Mouse (Mus musculus): ENCODE measurements around the gene Tlcd1. TPM values are rescaled to one million over a fixed set of nuclear protein-coding genes. Genes with fewer than 3 reads are reported as not detected.
A peak's percentile ranks its signal among the peaks of the same experiment; 100 is the strongest.
"Not testable (repeated sequence)": the region's sequence is repeated elsewhere in the genome, so short reads cannot be mapped to it uniquely, and the experiment has no call there.

The Tlcd1 gene
- 10 to 100 TPM; 41.5 to 88.1 TPM for total RNA-seq (2021)
- long read RNA-seq, experiment 1, transcript Tlcd1-205 (3 exons, 408 nt): minor isoform, 5 of 126 reads
- long read RNA-seq, experiment 1, transcript Tlcd1-203 (3 exons, 714 nt): minor isoform, 9 of 126 reads
- long read RNA-seq, experiment 1, transcript Tlcd1-201 (4 exons, 2,700 nt): minor isoform, 6 of 126 reads
- long read RNA-seq, experiment 1, transcript Tlcd1-204 (4 exons, 1,412 nt): major isoform, 99 of 126 reads
- long read RNA-seq, experiment 1, partial matches to known transcripts: 1 of 126 reads
- long read RNA-seq, experiment 1, other reads (novel, unspliced or antisense): 6 of 126 reads
- long read RNA-seq, experiment 2, transcript Tlcd1-204 (4 exons, 1,412 nt): major isoform, 21 of 32 reads
- long read RNA-seq, experiment 2, partial matches to known transcripts: 0 of 32 reads
- long read RNA-seq, experiment 2, other reads (novel, unspliced or antisense): 5 of 32 reads

GRCm38 (mm10) chr11:78176402-78176862, at the start of gene Tlcd1, which contains the start of gene Nek8:
Tlcd1 (plus strand) TSS chr11:78176711.
Nek8 (minus strand) TSS chr11:78176675.
- DNase-seq: peak; percentile 95 to 97

- no peak for DNase-seq
Measured at GRCm38 (mm10) chr11:78126739-78127138, 49.8 kb upstream of the Tlcd1 start.

GRCm38 (mm10) chr11:78129458-78129857, 47.1 kb upstream of the Tlcd1 start:
- no peak for DNase-seq

GRCm38 (mm10) chr11:78133915-78134314, 42.6 kb upstream of the Tlcd1 start:
- DNase-seq: no peak

GRCm38 (mm10) chr11:78134344-78134743, 42.2 kb upstream of the Tlcd1 start:
- no peak for DNase-seq

- not testable (repeated sequence) for DNase-seq
Measured at GRCm38 (mm10) chr11:78135314-78135713, 41.2 kb upstream of the Tlcd1 start.

- DNase-seq: no peak
Measured at GRCm38 (mm10) chr11:78136132-78136531, 40.4 kb upstream of the Tlcd1 start.

GRCm38 (mm10) chr11:78137584-78137983, 38.9 kb upstream of the Tlcd1 start:
- DNase-seq: peak; percentile 42 to 51

- DNase-seq: no peak
Measured at GRCm38 (mm10) chr11:78138023-78138422, 38.5 kb upstream of the Tlcd1 start.

- no peak for DNase-seq
Measured at GRCm38 (mm10) chr11:78140665-78141064, 35.8 kb upstream of the Tlcd1 start.

GRCm38 (mm10) chr11:78143520-78143919, 33.0 kb upstream of the Tlcd1 start:
- DNase-seq: no peak

GRCm38 (mm10) chr11:78146168-78146567, 30.3 kb upstream of the Tlcd1 start:
- no peak for DNase-seq

- no peak for DNase-seq
Measured at GRCm38 (mm10) chr11:78146707-78147543, 29.6 kb upstream of the Tlcd1 start.

- DNase-seq: peak; percentile 39 to 56
Measured at GRCm38 (mm10) chr11:78151161-78151560, 25.4 kb upstream of the Tlcd1 start.

GRCm38 (mm10) chr11:78152299-78153231, 23.9 kb upstream of the Tlcd1 start:
- peak; percentile 88 to 89 for DNase-seq

- DNase-seq: peak in 1 of 2 experiments; percentile 20
Measured at GRCm38 (mm10) chr11:78153778-78154177, 22.7 kb upstream of the Tlcd1 start.

- DNase-seq: no peak
Measured at GRCm38 (mm10) chr11:78155674-78156073, 20.8 kb upstream of the Tlcd1 start.

GRCm38 (mm10) chr11:78156156-78156699, 20.3 kb upstream of the Tlcd1 start:
- DNase-seq: no peak

GRCm38 (mm10) chr11:78159096-78159495, 17.4 kb upstream of the Tlcd1 start:
- DNase-seq: peak; percentile 70 to 82

GRCm38 (mm10) chr11:78159557-78159956, 17.0 kb upstream of the Tlcd1 start:
- no peak for DNase-seq

GRCm38 (mm10) chr11:78160171-78160570, 16.3 kb upstream of the Tlcd1 start:
- DNase-seq: no peak

Data from adrenal gland, postnatal 36 days (tissue).